Mouse (Mus musculus) fat pad, adult 2 months (tissue): Measurements from ENCODE around the gene Atg10.

Experiments used
- DNase-seq: peaks from one replicate; pipeline ENCODE4 v3.0.0-alpha.2; 2011; ENCODE audit warnings: low read depth, low spot score; ENCODE audit errors: extremely low read depth

The Atg10 gene

GRCm38 (mm10) chr13:91038034-91038433 lies 185.7 kb downstream of the Atg10 start:
- no peak for DNase-seq

GRCm38 (mm10) chr13:91037405-91037804 lies 186.4 kb downstream of the Atg10 start:
- DNase-seq, result no peak

GRCm38 (mm10) chr13:91031836-91032235 lies 191.9 kb downstream of the Atg10 start:
- DNase-seq, result no peak

GRCm38 (mm10) chr13:91023447-91023846 lies 200.3 kb downstream of the Atg10 start:
- no peak for DNase-seq

- DNase-seq, result no peak
Observed at GRCm38 (mm10) chr13:91011851-91012250, 211.9 kb downstream of the Atg10 start.

- no peak for DNase-seq
Observed at GRCm38 (mm10) chr13:90995034-90995629, 228.6 kb downstream of the Atg10 start.

GRCm38 (mm10) chr13:90993602-90994001 lies 230.2 kb downstream of the Atg10 start:
- no peak for DNase-seq

GRCm38 (mm10) chr13:90992948-90993347 lies 230.8 kb downstream of the Atg10 start:
- no peak for DNase-seq

- no peak for DNase-seq
Observed at GRCm38 (mm10) chr13:90988226-90988625, 235.5 kb downstream of the Atg10 start.

- no peak for DNase-seq
Observed at GRCm38 (mm10) chr13:90985417-90985816, 238.4 kb downstream of the Atg10 start.

- DNase-seq, result no peak
Observed at GRCm38 (mm10) chr13:90984073-90984472, 239.7 kb downstream of the Atg10 start.

GRCm38 (mm10) chr13:90981798-90982197 lies 242.0 kb downstream of the Atg10 start:
- DNase-seq, result no peak

- DNase-seq, result no peak
Observed at GRCm38 (mm10) chr13:90980878-90981674, 242.7 kb downstream of the Atg10 start.

- DNase-seq, result no peak
Observed at GRCm38 (mm10) chr13:90977057-90977456, 246.7 kb downstream of the Atg10 start.

- no peak for DNase-seq
Observed at GRCm38 (mm10) chr13:90973409-90973808, 250.4 kb downstream of the Atg10 start.

- DNase-seq, result no peak
Observed at GRCm38 (mm10) chr13:90970259-90971017, 253.3 kb downstream of the Atg10 start.

- no peak for DNase-seq
Observed at GRCm38 (mm10) chr13:90968940-90969339, 254.8 kb downstream of the Atg10 start.

- DNase-seq, result no peak
Observed at GRCm38 (mm10) chr13:90967422-90967821, 256.3 kb downstream of the Atg10 start.

GRCm38 (mm10) chr13:90965996-90966395 lies 257.8 kb downstream of the Atg10 start:
- no peak for DNase-seq

- peak; percentile 5 for DNase-seq
Observed at GRCm38 (mm10) chr13:90964511-90964910, 259.3 kb downstream of the Atg10 start.

- DNase-seq, result no peak
Observed at GRCm38 (mm10) chr13:90962836-90963760, 260.7 kb downstream of the Atg10 start.
